33 mouse cellular contexts compared by ENCODE assay signal in the genomic region with DNA sequence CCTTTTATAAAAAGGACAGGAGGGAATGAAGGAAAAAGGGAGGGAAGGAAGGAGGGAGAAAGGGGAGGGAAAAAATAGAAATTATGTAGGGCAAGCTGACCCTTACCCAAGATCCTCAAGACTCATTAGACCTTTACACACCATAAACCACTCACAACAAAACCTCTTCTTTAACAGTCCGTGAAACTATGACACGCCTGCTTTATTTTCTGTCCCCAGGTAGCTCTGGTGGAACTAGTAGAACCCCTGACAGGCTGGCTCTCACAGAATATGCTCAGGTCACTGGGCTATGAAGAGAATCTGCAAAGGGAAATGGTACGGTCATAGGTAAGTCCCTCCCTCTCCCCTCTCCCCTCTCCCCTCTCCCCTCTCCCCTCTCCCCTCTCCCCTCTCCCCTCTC.
"Had no signal": no experiment of that assay in that cellular context is flagged by ENCODE, and none has a peak within 500 bp of the region (broad histone marks: within the 10 kb centered on the region; RNA-seq: fewer than 3 reads in every experiment).

No protein-coding gene starts in this region.

- H3K9me3 ChIP-seq: heart, embryonic 10.5 days; heart, embryonic 12.5 days; heart, embryonic 13.5 days; heart, embryonic 15.5 days; hindbrain, embryonic 10.5 days; hindbrain, embryonic 12.5 days; hindbrain, embryonic 13.5 days; hindbrain, embryonic 15.5 days; intestine, embryonic 15.5 days had no signal

- H3K4me1 ChIP-seq: heart, embryonic 10.5 days; heart, embryonic 12.5 days; heart, embryonic 15.5 days; hindbrain, embryonic 10.5 days; hindbrain, embryonic 12.5 days; hindbrain, embryonic 13.5 days; hindbrain, embryonic 15.5 days; intestine, embryonic 15.5 days had no signal

- DNase-seq: heart, adult 2 months; heart, postnatal 10 days; heart, postnatal 14 days; heart, postnatal 36 days; heart, postnatal 4 days; kidney, adult 11 months; kidney, adult 9 months; kidney, postnatal 10 days; kidney, postnatal 14 days; kidney, postnatal 25 days; kidney, postnatal 36 days; kidney, postnatal 4 days; layer of hippocampus, adult 9-11 months; layer of hippocampus, postnatal 36 days had no signal

- ATAC-seq: hindbrain, embryonic 16.5 days; hindbrain, postnatal 0 days; inflammation-experienced regulatory T-cells, adult 6 months; intestine, embryonic 15.5 days; intestine, embryonic 16.5 days; intestine, postnatal 0 days had no signal

- H3K36me3 ChIP-seq: heart, embryonic 10.5 days; heart, embryonic 12.5 days; heart, embryonic 13.5 days; heart, embryonic 15.5 days; hindbrain, embryonic 10.5 days; hindbrain, embryonic 12.5 days; hindbrain, embryonic 13.5 days; hindbrain, embryonic 15.5 days; intestine, embryonic 15.5 days had no signal

- H3K27ac ChIP-seq: heart, adult 2 months; heart, embryonic 10.5 days; heart, embryonic 13.5 days; heart, embryonic 15.5 days; hindbrain, embryonic 10.5 days; hindbrain, embryonic 12.5 days; hindbrain, embryonic 13.5 days; hindbrain, embryonic 14.5 days; hindbrain, embryonic 15.5 days; hindbrain, postnatal 0 days; intestine, embryonic 15.5 days; kidney, postnatal 0 days; layer of hippocampus, adult 2 months; left cerebral cortex, adult 2 months had no signal

- H3K9ac ChIP-seq: heart, embryonic 12.5 days; heart, embryonic 13.5 days; heart, embryonic 15.5 days; hindbrain, embryonic 12.5 days; hindbrain, embryonic 13.5 days; hindbrain, embryonic 14.5 days; hindbrain, embryonic 15.5 days; intestine, embryonic 15.5 days had no signal

- H3K27me3 ChIP-seq: heart, embryonic 12.5 days; heart, embryonic 13.5 days; heart, embryonic 15.5 days; hindbrain, embryonic 12.5 days; hindbrain, embryonic 13.5 days; hindbrain, embryonic 15.5 days; intestine, embryonic 15.5 days had no signal

- H3K4me3 ChIP-seq: heart, adult 2 months; heart, embryonic 10.5 days; heart, embryonic 12.5 days; heart, embryonic 13.5 days; heart, embryonic 15.5 days; hindbrain, embryonic 10.5 days; hindbrain, embryonic 12.5 days; hindbrain, embryonic 13.5 days; hindbrain, embryonic 15.5 days; intestine, embryonic 15.5 days; layer of hippocampus, adult 2 months; left cerebral cortex, adult 2 months had no signal

- H3K4me2 ChIP-seq: heart, embryonic 11.5 days; heart, embryonic 12.5 days; heart, embryonic 13.5 days; heart, embryonic 15.5 days; hindbrain, embryonic 12.5 days; hindbrain, embryonic 13.5 days; hindbrain, embryonic 14.5 days; hindbrain, embryonic 15.5 days; intestine, embryonic 15.5 days had no signal
